Mouse (Mus musculus): ENCODE results near the gene Olfr94.

GRCm38 (mm10) chr17:37246715-37247114 is 45.9 kb upstream of the Olfr94 start:
- TF ChIP-seq POLR2A (IDR thresholded peaks at IDR 0.05; ENCODE audit: insufficient read length, low read depth), result no peak
- TF ChIP-seq POLR2AphosphoS2 (IDR thresholded peaks at IDR 0.05; ENCODE audit: insufficient read length, low read depth), result no peak
- no peak for TF ChIP-seq CEBPB (IDR thresholded peaks at IDR 0.05; ENCODE audit: insufficient read depth, poor library complexity, severe bottlenecking)
- no peak for TF ChIP-seq REST (IDR thresholded peaks at IDR 0.05; ENCODE audit: insufficient read depth, insufficient read length)
- TF ChIP-seq TCF3 (IDR thresholded peaks at IDR 0.05; ENCODE audit: insufficient read length, low read depth), result no peak
- TF ChIP-seq E2F4 (IDR thresholded peaks at IDR 0.05; ENCODE audit: insufficient read depth), result no peak
- no peak for TF ChIP-seq MYOD1 (IDR thresholded peaks at IDR 0.05; ENCODE audit: control insufficient read depth in 1 of 3, insufficient read length in 2 of 3, low read depth in 2 of 3)
- no peak for TF ChIP-seq SRF (IDR thresholded peaks at IDR 0.05; ENCODE audit: control insufficient read depth, insufficient read length, low read depth)
- TF ChIP-seq TCF12 (IDR thresholded peaks at IDR 0.05; ENCODE audit: insufficient read depth, poor library complexity, severe bottlenecking), result no peak
- no peak for TF ChIP-seq MAX (IDR thresholded peaks at IDR 0.05; ENCODE audit: low read depth)

Data from myocyte (in vitro differentiated cells).